In genomic region chr11:23008181-23008823, GRCm38 (mm10) we compare ENCODE assay signal across 8 mouse cellular contexts. TPM values are rescaled to one million over a fixed set of nuclear protein-coding genes. Genes with fewer than 3 reads are reported as not detected.
DNase-seq lines count a peak whose midpoint lies in the region; ATAC-seq and TF ChIP-seq lines count a peak whose summit lies in the region.

No protein-coding gene starts in this region.

- peak overlapping the region; percentile 57 for H3K4me3 ChIP-seq in forebrain, embryonic 13.5 days
- H3K4me3 ChIP-seq in neural tube, embryonic 14.5 days (ENCODE audit: low read depth, low read length) = peak overlapping the region; percentile 56
- H3K4me3 ChIP-seq in testis, adult 2 months (ENCODE audit: control insufficient read depth, low read depth, low read length) = peak overlapping the region; percentile 98

- H3K27ac ChIP-seq in forebrain, embryonic 13.5 days = peak overlapping the region; percentile 92
- H3K27ac ChIP-seq in neural tube, embryonic 14.5 days (ENCODE audit: low read depth, low read length) = peak overlapping the region; percentile 94
- H3K27ac ChIP-seq in testis, adult 2 months (ENCODE audit: control insufficient read depth, insufficient read depth, low read depth, low read length) = peak overlapping the region; percentile 96

- H3K27me3 ChIP-seq in forebrain, embryonic 13.5 days = no peaks in the 10 kb centered on the region
- no peaks in the 10 kb centered on the region for H3K27me3 ChIP-seq in neural tube, embryonic 14.5 days (ENCODE audit: control insufficient read depth, insufficient read depth, low read length)
- H3K27me3 ChIP-seq in testis, adult 2 months (ENCODE audit: control insufficient read depth, insufficient read depth, low read length) = no peaks in the 10 kb centered on the region

- TF ChIP-seq POLR2A in testis, adult 2 months (IDR thresholded peaks at IDR 0.05; ENCODE audit: control insufficient read depth, low read depth, low read length) = peak; percentile 86

- H3K9ac ChIP-seq in forebrain, embryonic 13.5 days = peak overlapping the region; percentile 75
- peak overlapping the region; percentile 74 for H3K9ac ChIP-seq in neural tube, embryonic 14.5 days (replicated peaks; ENCODE audit: low read depth, low read length)

- peaks cover 20% of the 10 kb centered on the region for H3K36me3 ChIP-seq in forebrain, embryonic 13.5 days (ENCODE audit: poor library complexity, severe bottlenecking)
- peaks cover 7% of the 10 kb centered on the region for H3K36me3 ChIP-seq in neural tube, embryonic 14.5 days (ENCODE audit: control insufficient read depth, insufficient read depth, low read length)
- H3K36me3 ChIP-seq in testis, adult 2 months (ENCODE audit: control insufficient read depth, insufficient read depth, low read length) = no peaks in the 10 kb centered on the region; the same call in 1 of the 2 replicates

- H3K9me3 ChIP-seq in forebrain, embryonic 13.5 days (replicated peaks) = no peaks in the 10 kb centered on the region
- no peaks in the 10 kb centered on the region for H3K9me3 ChIP-seq in neural tube, embryonic 14.5 days (ENCODE audit: control insufficient read depth, low read length)

- intact Hi-C loops in heart, postnatal 14 days (cut with DNase I) = loop anchor here (5.0 kb wide), 3 partner anchors 59 to 264 kb away; partner anchors contain the start of gene Xpo1

- TF ChIP-seq CTCF in testis, adult 2 months (IDR thresholded peaks at IDR 0.05; ENCODE audit: control insufficient read depth, insufficient read depth, insufficient replicate concordance, low read depth, low read length) = no peak

- ATAC-seq in cerebellum, adult (ENCODE audit: insufficient number of reproducible peaks, low FRiP score, low TSS enrichment) = peak; percentile 82
- ATAC-seq in forebrain, embryonic 13.5 days = peak; percentile 95
- peak; percentile 97 for ATAC-seq in neural tube, embryonic 14.5 days (ENCODE audit: low read depth)

- peak overlapping the region; percentile 72 for H3K4me2 ChIP-seq in forebrain, embryonic 13.5 days
- peak overlapping the region; percentile 71 for H3K4me2 ChIP-seq in neural tube, embryonic 14.5 days (ENCODE audit: low read depth, low read length)

- DNase-seq in ES-CJ7 (ENCODE audit: low read depth, low spot score) = peak; percentile 90
- peak; percentile 84 to 85 for DNase-seq in heart, postnatal 14 days
- peak; percentile 84 for DNase-seq in layer of hippocampus, adult 11-12 months (ENCODE audit: low spot score)
- DNase-seq in lung, adult 18-20 months = peak; percentile 83 to 88

- H3K4me1 ChIP-seq in forebrain, embryonic 13.5 days = 0 out of 2 replicates have a peak, but pooled peaks cover 3% of the 10 kb centered on the region
- no peaks in the 10 kb centered on the region; the same call in 1 of the 2 replicates for H3K4me1 ChIP-seq in neural tube, embryonic 14.5 days (ENCODE audit: control insufficient read depth, insufficient read depth, low read length)
- no peaks in the 10 kb centered on the region; the same call in 1 of the 2 replicates for H3K4me1 ChIP-seq in testis, adult 2 months (ENCODE audit: control insufficient read depth, insufficient read depth, low read length)

- WGBS in forebrain, embryonic 13.5 days = under 1% methylated on average over 40 of the region's 40 CpGs
- under 1% methylated on average over 40 of the region's 40 CpGs for WGBS in neural tube, embryonic 14.5 days

RNA-seq across cellular contexts. Expression of gene Fam161a, which starts 1.0 kb away (rescaled TPM):
- polyA plus RNA-seq in forebrain, embryonic 13.5 days (2015; fragmentation: Nextera tagmentation; extraction: Ambion mirVana) = 3.0 and 3.3 TPM in 2 replicates
- 1 to 10 TPM; 2.9 to 3.8 TPM for total RNA-seq in heart, postnatal 14 days (2021)
- polyA plus RNA-seq in neural tube, embryonic 14.5 days (2014; fragmentation: Nextera tagmentation; extraction: Ambion mirVana) = 4.1 and 4.2 TPM in 2 replicates
- 75.4 and 75.9 TPM in 2 replicates for polyA plus RNA-seq in testis, adult 2 months (2012; rRNA removed)

RNA-seq across cellular contexts. Expression of gene Cct4, which starts 18.0 kb away (rescaled TPM):
- polyA plus RNA-seq in forebrain, embryonic 13.5 days (2015; fragmentation: Nextera tagmentation; extraction: Ambion mirVana) = 329 and 340 TPM in 2 replicates
- 100 to 1,000 TPM; 108 to 120 TPM for total RNA-seq in heart, postnatal 14 days (2021)
- 291 and 314 TPM in 2 replicates for polyA plus RNA-seq in neural tube, embryonic 14.5 days (2014; fragmentation: Nextera tagmentation; extraction: Ambion mirVana)
- 193 and 369 TPM in 2 replicates for polyA plus RNA-seq in testis, adult 2 months (2012; rRNA removed)

RNA-seq across cellular contexts. Expression of gene Commd1, which starts 26.1 kb away (rescaled TPM):
- polyA plus RNA-seq in forebrain, embryonic 13.5 days (2015; fragmentation: Nextera tagmentation; extraction: Ambion mirVana) = 303 and 328 TPM in 2 replicates
- 100 to 1,000 TPM; 150 to 168 TPM for total RNA-seq in heart, postnatal 14 days (2021)
- polyA plus RNA-seq in neural tube, embryonic 14.5 days (2014; fragmentation: Nextera tagmentation; extraction: Ambion mirVana) = 230 and 258 TPM in 2 replicates
- polyA plus RNA-seq in testis, adult 2 months (2012; rRNA removed) = 81.6 and 82.8 TPM in 2 replicates

RNA-seq across cellular contexts. Expression of gene Gm28048, which starts 26.4 kb away (rescaled TPM):
- 3.1 and 3.4 TPM in 2 replicates for polyA plus RNA-seq in forebrain, embryonic 13.5 days (2015; fragmentation: Nextera tagmentation; extraction: Ambion mirVana)
- 1 to 10 TPM; 5.5 to 9.2 TPM for total RNA-seq in heart, postnatal 14 days (2021)
- polyA plus RNA-seq in neural tube, embryonic 14.5 days (2014; fragmentation: Nextera tagmentation; extraction: Ambion mirVana) = 1.7 and 5.9 TPM in 2 replicates
- 0.91 TPM in 1 of 2 replicates, not detected in the other for polyA plus RNA-seq in testis, adult 2 months (2012; rRNA removed)

RNA-seq across cellular contexts. Expression of gene Zrsr1, which starts 36.5 kb away (rescaled TPM):
- 5.3 TPM in 2 replicates for polyA plus RNA-seq in forebrain, embryonic 13.5 days (2015; fragmentation: Nextera tagmentation; extraction: Ambion mirVana)
- total RNA-seq in heart, postnatal 14 days (2021) = 10 to 100 TPM; 10.2 to 11.6 TPM
- 9.1 and 9.8 TPM in 2 replicates for polyA plus RNA-seq in neural tube, embryonic 14.5 days (2014; fragmentation: Nextera tagmentation; extraction: Ambion mirVana)
- 2.1 and 2.6 TPM in 2 replicates for polyA plus RNA-seq in testis, adult 2 months (2012; rRNA removed)

Comparison
In these comparisons a context has a peak if more than half of its experiments do, and no peak if none do; other contexts are left out.
1. Peak in every context shown above with its lines: DNase-seq, ATAC-seq, H3K4me3 ChIP-seq and H3K27ac ChIP-seq.
2. RNA of gene Fam161a, which starts 1.0 kb away (polyA plus RNA-seq): 75.4 to 75.9 TPM in testis, adult 2 months; 4.1 to 4.2 TPM in neural tube, embryonic 14.5 days and 3.0 to 3.3 TPM in forebrain, embryonic 13.5 days; every median in the first group is over 10 times any median in the second.